Mouse (Mus musculus) yolk sac, embryonic 10.5 days (tissue): ENCODE results near the gene Gtf2i.

Experiments used
- DNase-seq: peaks from one replicate; pipeline ENCODE4 v3.0.0-alpha.2; 2017; ENCODE audit warnings: low spot score

Gene Gtf2i

GRCm38 (mm10) chr5:134275556-134275955 lies 39.0 kb downstream of the Gtf2i start:
- no peak for DNase-seq

- DNase-seq: peak; percentile 40
These were observed 39.5 kb downstream of the Gtf2i start for GRCm38 (mm10) chr5:134275021-134275420.

GRCm38 (mm10) chr5:134273761-134274160 lies 40.8 kb downstream of the Gtf2i start:
- DNase-seq: peak; percentile 76

- DNase-seq: peak; percentile 74
These were observed 41.8 kb downstream of the Gtf2i start for GRCm38 (mm10) chr5:134272761-134273160.

- no peak for DNase-seq
These were observed 43.1 kb downstream of the Gtf2i start for GRCm38 (mm10) chr5:134271421-134271820.

- no peak for DNase-seq
These were observed 44.0 kb downstream of the Gtf2i start for GRCm38 (mm10) chr5:134270566-134270965.

GRCm38 (mm10) chr5:134269751-134270150 lies 44.8 kb downstream of the Gtf2i start:
- no peak for DNase-seq

GRCm38 (mm10) chr5:134268751-134269150 lies 45.8 kb downstream of the Gtf2i start:
- no peak for DNase-seq

- no peak for DNase-seq
These were observed 48.2 kb downstream of the Gtf2i start for GRCm38 (mm10) chr5:134266404-134266803.

- DNase-seq: no peak
These were observed 48.7 kb downstream of the Gtf2i start for GRCm38 (mm10) chr5:134265890-134266289.

- DNase-seq: no peak
These were observed 54.4 kb downstream of the Gtf2i start for GRCm38 (mm10) chr5:134260001-134260636.

GRCm38 (mm10) chr5:134258934-134259333 lies 55.6 kb downstream of the Gtf2i start:
- DNase-seq: no peak

GRCm38 (mm10) chr5:134258395-134258794 lies 56.2 kb downstream of the Gtf2i start:
- no peak for DNase-seq

- DNase-seq: no peak
These were observed 57.1 kb downstream of the Gtf2i start for GRCm38 (mm10) chr5:134257349-134258031.

GRCm38 (mm10) chr5:134255294-134255693 lies 59.3 kb downstream of the Gtf2i start:
- no peak for DNase-seq

GRCm38 (mm10) chr5:134253806-134254205 lies 60.8 kb downstream of the Gtf2i start:
- DNase-seq: no peak

GRCm38 (mm10) chr5:134251083-134251482 lies 63.5 kb downstream of the Gtf2i start:
- DNase-seq: no peak

GRCm38 (mm10) chr5:134250601-134251000 lies 64.0 kb downstream of the Gtf2i start:
- no peak for DNase-seq

GRCm38 (mm10) chr5:134249245-134249649 lies 65.3 kb downstream of the Gtf2i start:
- DNase-seq: no peak

GRCm38 (mm10) chr5:134248608-134249244 lies 65.8 kb downstream of the Gtf2i start:
- no peak for DNase-seq

- no peak for DNase-seq
These were observed 68.4 kb downstream of the Gtf2i start for GRCm38 (mm10) chr5:134246146-134246545.

- no peak for DNase-seq
These were observed 69.7 kb downstream of the Gtf2i start for GRCm38 (mm10) chr5:134244890-134245289.
